Mouse (Mus musculus): ENCODE measurements around the gene Tmem239.

Tmem239 gene

GRCm38 (mm10) chr2:130411558-130412495, 5.5 kb downstream of the Tmem239 start:
- peak; percentile 93 to 94 for DNase-seq

GRCm38 (mm10) chr2:130412775-130413174, 6.5 kb downstream of the Tmem239 start:
- DNase-seq, result no peak

GRCm38 (mm10) chr2:130414094-130414856, 8.0 kb downstream of the Tmem239 start:
- peak in 1 of 2 experiments; percentile 19 for DNase-seq

GRCm38 (mm10) chr2:130421781-130422620, 15.7 kb downstream of the Tmem239 start:
- no peak for DNase-seq

GRCm38 (mm10) chr2:130423397-130424125, 17.3 kb downstream of the Tmem239 start:
- DNase-seq, result peak; percentile 86 to 92

GRCm38 (mm10) chr2:130424126-130424853, 18.0 kb downstream of the Tmem239 start, which contains the start of the genes Vps16 and Pced1a:
TSS of gene Vps16 (plus strand) at chr2:130424339.
TSS of gene Pced1a (minus strand) at chr2:130424701.
- DNase-seq, result peak; percentile 95 to 97

GRCm38 (mm10) chr2:130425112-130425511, 18.8 kb downstream of the Tmem239 start:
- peak in 1 of 2 experiments; percentile 9 for DNase-seq

- DNase-seq, result no peak
Measured at GRCm38 (mm10) chr2:130429851-130430250, 23.6 kb downstream of the Tmem239 start.

- no peak for DNase-seq
Measured at GRCm38 (mm10) chr2:130430484-130430883, 24.2 kb downstream of the Tmem239 start.

- no peak for DNase-seq
Measured at GRCm38 (mm10) chr2:130432157-130432556, 25.9 kb downstream of the Tmem239 start.

GRCm38 (mm10) chr2:130433152-130433551, 26.9 kb downstream of the Tmem239 start:
- DNase-seq, result peak in 1 of 2 experiments; percentile 56

- no peak for DNase-seq
Measured at GRCm38 (mm10) chr2:130436769-130437168, 30.5 kb downstream of the Tmem239 start.

- no peak for DNase-seq
Measured at GRCm38 (mm10) chr2:130438861-130439260, 32.6 kb downstream of the Tmem239 start.

- no peak for DNase-seq
Measured at GRCm38 (mm10) chr2:130439840-130440480, 33.7 kb downstream of the Tmem239 start.

- DNase-seq, result no peak
Measured at GRCm38 (mm10) chr2:130442162-130442561, 35.9 kb downstream of the Tmem239 start.

- DNase-seq, result no peak
Measured at GRCm38 (mm10) chr2:130448449-130448848, 42.2 kb downstream of the Tmem239 start.

GRCm38 (mm10) chr2:130449021-130449793, 42.9 kb downstream of the Tmem239 start:
- DNase-seq, result peak in 1 of 2 experiments; percentile 23

- peak; percentile 93 to 95 for DNase-seq
Measured at GRCm38 (mm10) chr2:130449794-130450433, 43.6 kb downstream of the Tmem239 start, which contains the start of gene Ptpra. TSS of gene Ptpra (plus strand) at chr2:130450278.

- DNase-seq, result peak; percentile 77 to 86
Measured at GRCm38 (mm10) chr2:130450434-130450796, 44.1 kb downstream of the Tmem239 start.
